Mouse (Mus musculus) bone marrow, adult 2 months (tissue): Measurements from ENCODE around the gene Slc6a8.

Source experiments
- CTCF ChIP-seq: fragments of 200-500 bp; IDR thresholded peaks from 2 replicates; pipeline ENCODE4 v1.5.1; 2011; ENCODE audit warnings: low read length, control low read depth; ENCODE audit not compliant: control insufficient read depth, insufficient read depth
- POLR2A ChIP-seq: fragments of 200-500 bp; IDR thresholded peaks from 2 replicates; pipeline ENCODE4 v1.6.1; 2011; ENCODE audit warnings: low read depth, mild to moderate bottlenecking, control low read depth, low read length, borderline replicate concordance; ENCODE audit not compliant: control insufficient read depth

GRCm38 (mm10) chrX:73676668-73677067 lies 3.7 kb downstream of the Slc6a8 start:
- TF ChIP-seq CTCF (no peak), POLR2A (no peak)
